Mouse (Mus musculus) c-Kit-positive CD71-positive TER-119-negative erythroid progenitor cells, embryonic 14.5 days (primary cell): ENCODE results near the gene Knop1.

Source experiments
- DNase-seq: peaks from one replicate; pipeline ENCODE4 v3.0.0-alpha.2; 2013; ENCODE audit warnings: low read depth

The Knop1 gene

DNA sequence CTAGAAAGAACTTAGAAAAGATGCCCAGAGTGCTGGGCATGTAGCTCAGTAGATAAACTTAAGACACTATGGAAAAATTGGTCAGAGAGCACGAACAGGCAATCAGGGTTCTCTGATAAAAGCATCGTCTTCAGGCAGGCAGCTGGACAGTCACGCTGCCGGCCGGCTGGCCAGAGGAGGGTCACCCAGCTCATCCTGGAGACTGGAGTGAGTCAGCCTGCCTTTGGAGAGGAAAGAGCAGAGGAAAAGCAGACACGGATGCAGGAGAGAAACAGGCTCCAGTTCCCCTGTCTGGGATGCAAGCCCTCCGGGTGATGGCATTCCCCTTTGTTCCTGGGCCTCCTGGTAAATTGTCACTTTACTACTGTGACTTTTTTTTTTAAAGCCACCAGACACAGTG lies 58.5 kb downstream of the Knop1 start:
- DNase-seq: no peak

GRCm38 (mm10) chr7:118796838-118797237 lies 59.2 kb downstream of the Knop1 start:
- no peak for DNase-seq

GRCm38 (mm10) chr7:118795779-118796178 lies 60.3 kb downstream of the Knop1 start:
- DNase-seq: no peak

GRCm38 (mm10) chr7:118793899-118794298 lies 62.2 kb downstream of the Knop1 start:
- no peak for DNase-seq
